Mouse (Mus musculus) liver, embryonic 12.5 days (tissue): ENCODE data around the gene Sp1. TPM values are rescaled to one million over a fixed set of nuclear protein-coding genes. Genes with fewer than 3 reads are reported as not detected.
A peak's percentile ranks its signal among the peaks of the same experiment; 100 is the strongest.

Experiments
- ATAC-seq: fragments of 200-750 bp; cut with Nextera tagmentation; 2 replicates; pipeline ENCODE4 v1.8.0; 2017; ENCODE audit warnings: moderate number of reproducible peaks, mild to moderate bottlenecking, moderate library complexity
- H3K27ac ChIP-seq: fragments of 300-500 bp; sonication (generic); 2 replicates; pipeline ENCODE4 v1.5.1; 2016; ENCODE audit warnings: mild to moderate bottlenecking
- H3K27me3 ChIP-seq: fragments of 300-500 bp; sonication (generic); replicated peaks from 2 replicates; pipeline ENCODE4 v1.6.1; 2016; ENCODE audit warnings: mild to moderate bottlenecking, moderate library complexity
- H3K36me3 ChIP-seq: fragments of 300-500 bp; sonication (generic); 2 replicates; pipeline ENCODE4 v1.6.1; 2016; ENCODE audit warnings: mild to moderate bottlenecking, moderate library complexity
- H3K4me1 ChIP-seq: fragments of 300-500 bp; sonication (generic); 2 replicates; pipeline ENCODE4 v1.6.1; 2016
- H3K4me2 ChIP-seq: fragments of 300-500 bp; sonication (generic); 2 replicates; pipeline ENCODE4 v1.6.1; 2016; ENCODE audit warnings: mild to moderate bottlenecking, moderate library complexity
- H3K4me3 ChIP-seq: fragments of 300-500 bp; sonication (generic); 2 replicates; pipeline ENCODE4 v1.5.1; 2016; ENCODE audit warnings: mild to moderate bottlenecking, moderate library complexity
- H3K9ac ChIP-seq: fragments of 300-500 bp; sonication (generic); 2 replicates; pipeline ENCODE4 v1.6.1; 2016; ENCODE audit warnings: mild to moderate bottlenecking, moderate library complexity
- H3K9me3 ChIP-seq: fragments of 300-500 bp; sonication (generic); replicated peaks from 2 replicates; pipeline ENCODE4 v1.6.1; 2016; ENCODE audit warnings: mild to moderate bottlenecking, moderate library complexity
- WGBS: fragments of 180-500 bp; shearing (Covaris S2); methylation state at CpG from one replicate; pipeline ENCODE4 v1.1.7; 2016; ENCODE audit not compliant: insufficient replicate concordance; 5-methylcytosine and 5-hydroxymethylcytosine counted together
- polyA plus RNA-seq: library from polyadenylated mRNA; unstranded; fragments of >200 nt; fragmentation: Nextera tagmentation; extraction: Ambion mirVana; gene quantifications from 2 replicates; pipeline ENCODE4 v1.2.1, GENCODE M21; 2016

Gene Sp1
- polyA plus RNA-seq, 1 experiment from 2014 or later, result 5.1 TPM

DNA sequence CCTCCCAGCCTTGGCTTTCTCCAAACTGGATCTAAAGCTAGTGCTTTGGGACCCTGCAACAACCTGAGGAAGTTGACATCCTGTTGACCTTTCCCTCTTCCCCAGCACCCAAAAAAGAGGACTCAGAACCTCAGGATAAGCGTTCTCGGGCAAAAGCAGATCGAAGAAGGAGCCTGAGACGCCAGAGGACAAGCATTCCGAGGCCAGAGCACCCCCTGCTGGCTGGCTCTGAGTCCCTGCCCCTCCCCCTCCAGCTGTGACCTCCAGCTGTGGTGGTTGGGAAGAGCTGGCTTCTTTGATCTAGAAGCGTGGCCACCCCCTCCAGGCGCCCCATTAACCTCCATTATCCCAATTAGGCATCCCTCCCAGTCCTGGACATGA is 28.8 kb upstream of the Sp1 start:
- 2% methylated on average over 7 of the region's 7 CpGs for WGBS
- Histone ChIP-seq H3K27me3 (peaks cover 39% of the 10 kb centered on the region), H3K27ac (peak overlapping the region; percentile 67), H3K9me3 (no peaks in the 10 kb centered on the region), H3K9ac (peak overlapping the region; percentile 69), H3K4me1 (peaks cover 26% of the 10 kb centered on the region), H3K4me3 (peak overlapping the region; percentile 65), H3K36me3 (no peaks in the 10 kb centered on the region), H3K4me2 (peak overlapping the region; percentile 97)
- peak; percentile 80 for ATAC-seq

DNA sequence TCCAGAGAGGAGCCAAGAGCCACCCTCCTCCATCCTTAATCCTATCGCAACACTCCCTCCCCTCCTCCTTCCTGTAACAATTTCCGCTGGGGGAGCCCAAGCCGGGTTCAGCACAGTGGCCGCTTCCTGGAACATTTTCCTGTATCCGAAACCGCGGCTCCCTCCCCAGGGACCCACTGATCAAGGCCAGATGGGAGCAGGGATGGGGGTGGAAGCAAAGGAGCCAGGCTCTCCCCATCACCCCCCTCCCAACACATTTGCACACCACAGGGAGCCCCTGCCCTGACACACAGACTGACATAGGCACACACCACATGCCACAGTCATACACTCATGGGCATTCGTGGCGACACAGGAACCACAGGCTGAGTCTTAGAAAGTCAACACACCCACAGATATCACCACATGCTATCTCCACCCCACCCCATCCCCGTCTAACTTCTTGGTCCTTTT is 28.1 kb upstream of the Sp1 start:
- Histone ChIP-seq H3K9me3 (no peaks in the 10 kb centered on the region), H3K27me3 (peaks cover 32% of the 10 kb centered on the region), H3K27ac (no peak overlapping the region), H3K9ac (peak overlapping the region; percentile 22), H3K4me3 (peak overlapping the region; percentile 65; the same call in 1 of the 2 replicates), H3K4me2 (peak overlapping the region; percentile 97), H3K4me1 (peaks cover 26% of the 10 kb centered on the region), H3K36me3 (no peaks in the 10 kb centered on the region)
- no peak for ATAC-seq
- WGBS, result 6% methylated on average over 10 of the region's 10 CpGs

- Histone ChIP-seq H3K9ac (no peak overlapping the region), H3K36me3 (no peaks in the 10 kb centered on the region), H3K4me3 (no peak overlapping the region), H3K27ac (no peak overlapping the region), H3K9me3 (no peaks in the 10 kb centered on the region), H3K4me2 (no peak overlapping the region), H3K4me1 (peaks cover 28% of the 10 kb centered on the region), H3K27me3 (peaks cover 5% of the 10 kb centered on the region)
- WGBS, result under 1% methylated on average over 7 of the region's 7 CpGs
- ATAC-seq, result peak; percentile 53; the same call in 1 of the 2 replicates
These were observed 24.4 kb upstream of the Sp1 start for GRCm38 (mm10) chr15:102381575-102381974.

GRCm38 (mm10) chr15:102383671-102384070 is 22.3 kb upstream of the Sp1 start:
- no peak for ATAC-seq
- WGBS, result 64% methylated on average over 6 of the region's 6 CpGs
- H3K27me3 ChIP-seq, result peaks cover 5% of the 10 kb centered on the region; the same call in 1 of the 2 replicates
- H3K9me3 ChIP-seq, result no peaks in the 10 kb centered on the region
- H3K4me3 ChIP-seq, result no peak overlapping the region
- no peak overlapping the region for H3K9ac ChIP-seq
- no peak overlapping the region for H3K27ac ChIP-seq
- no peak overlapping the region for H3K4me2 ChIP-seq
- peaks cover 13% of the 10 kb centered on the region for H3K4me1 ChIP-seq
- no peaks in the 10 kb centered on the region for H3K36me3 ChIP-seq

- H3K4me2 ChIP-seq, result peak overlapping the region; percentile 29; the same call in 1 of the 2 replicates
- H3K27ac ChIP-seq, result no peak overlapping the region
- peaks cover 14% of the 10 kb centered on the region for H3K4me1 ChIP-seq
- peak; percentile 40; the same call in 1 of the 2 replicates for ATAC-seq
- H3K9me3 ChIP-seq, result no peaks in the 10 kb centered on the region
- WGBS, result 41% methylated on average over 9 of the region's 9 CpGs
- H3K9ac ChIP-seq, result no peak overlapping the region
- H3K4me3 ChIP-seq, result no peak overlapping the region
- no peaks in the 10 kb centered on the region for H3K36me3 ChIP-seq
- no peaks in the 10 kb centered on the region for H3K27me3 ChIP-seq
These were observed 19.3 kb upstream of the Sp1 start for GRCm38 (mm10) chr15:102386640-102387039.

- H3K9ac ChIP-seq, result no peak overlapping the region
- no peak overlapping the region for H3K4me2 ChIP-seq
- H3K27ac ChIP-seq, result no peak overlapping the region
- no peaks in the 10 kb centered on the region for H3K27me3 ChIP-seq
- H3K9me3 ChIP-seq, result no peaks in the 10 kb centered on the region
- H3K36me3 ChIP-seq, result no peaks in the 10 kb centered on the region
- 64% methylated on average over 3 of the region's 3 CpGs for WGBS
- no peak overlapping the region for H3K4me3 ChIP-seq
- no peak for ATAC-seq
- peaks cover 34% of the 10 kb centered on the region for H3K4me1 ChIP-seq
These were observed 17.0 kb upstream of the Sp1 start for GRCm38 (mm10) chr15:102388942-102389341.

GRCm38 (mm10) chr15:102392520-102392919 is 13.4 kb upstream of the Sp1 start:
- no peaks in the 10 kb centered on the region for H3K9me3 ChIP-seq
- no peak overlapping the region for H3K4me3 ChIP-seq
- no peak overlapping the region for H3K4me2 ChIP-seq
- no peaks in the 10 kb centered on the region for H3K36me3 ChIP-seq
- H3K4me1 ChIP-seq, result peaks cover 53% of the 10 kb centered on the region
- H3K9ac ChIP-seq, result no peak overlapping the region
- WGBS, result 39% methylated on average over 2 of the region's 2 CpGs
- H3K27me3 ChIP-seq, result no peaks in the 10 kb centered on the region
- ATAC-seq, result no peak
- peak overlapping the region; percentile 81 for H3K27ac ChIP-seq

DNA sequence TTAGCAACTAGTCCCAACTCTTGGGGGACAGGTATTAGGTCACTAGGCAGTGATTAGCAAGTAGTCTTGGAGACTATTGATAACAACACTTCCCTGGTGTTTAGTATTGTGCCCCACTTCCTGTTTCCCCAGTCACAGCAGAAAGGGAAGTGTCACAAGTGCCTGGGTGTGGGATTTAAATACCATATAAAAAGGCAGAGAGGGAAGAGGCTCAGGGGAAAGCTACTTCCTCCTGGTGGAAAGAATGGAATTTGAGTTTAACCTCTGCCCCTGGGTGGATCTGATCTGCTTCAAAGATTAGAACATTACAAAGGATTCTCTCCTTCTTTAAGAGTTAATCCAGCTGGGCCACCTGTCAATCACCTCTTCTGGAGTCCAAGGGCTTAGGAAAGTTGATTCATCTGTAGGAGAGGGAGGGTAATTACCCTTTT is 12.3 kb upstream of the Sp1 start:
- ATAC-seq, result no peak
- H3K4me2 ChIP-seq, result no peak overlapping the region
- H3K27ac ChIP-seq, result peak overlapping the region; percentile 81
- peaks cover 57% of the 10 kb centered on the region for H3K4me1 ChIP-seq
- no peaks in the 10 kb centered on the region for H3K9me3 ChIP-seq
- no peaks in the 10 kb centered on the region for H3K27me3 ChIP-seq
- no peak overlapping the region for H3K9ac ChIP-seq
- H3K4me3 ChIP-seq, result no peak overlapping the region
- H3K36me3 ChIP-seq, result no peaks in the 10 kb centered on the region

GRCm38 (mm10) chr15:102395061-102395460 is 10.9 kb upstream of the Sp1 start:
- H3K4me2 ChIP-seq, result peak overlapping the region; percentile 37
- H3K27me3 ChIP-seq, result no peaks in the 10 kb centered on the region
- peak overlapping the region; percentile 81 for H3K27ac ChIP-seq
- H3K4me3 ChIP-seq, result no peak overlapping the region
- H3K9me3 ChIP-seq, result no peaks in the 10 kb centered on the region
- WGBS, result 11% methylated on average over 3 of the region's 3 CpGs
- H3K9ac ChIP-seq, result peak overlapping the region; percentile 52; the same call in 1 of the 2 replicates
- peaks cover 66% of the 10 kb centered on the region for H3K4me1 ChIP-seq
- peak; percentile 81 for ATAC-seq
- no peaks in the 10 kb centered on the region for H3K36me3 ChIP-seq

DNA sequence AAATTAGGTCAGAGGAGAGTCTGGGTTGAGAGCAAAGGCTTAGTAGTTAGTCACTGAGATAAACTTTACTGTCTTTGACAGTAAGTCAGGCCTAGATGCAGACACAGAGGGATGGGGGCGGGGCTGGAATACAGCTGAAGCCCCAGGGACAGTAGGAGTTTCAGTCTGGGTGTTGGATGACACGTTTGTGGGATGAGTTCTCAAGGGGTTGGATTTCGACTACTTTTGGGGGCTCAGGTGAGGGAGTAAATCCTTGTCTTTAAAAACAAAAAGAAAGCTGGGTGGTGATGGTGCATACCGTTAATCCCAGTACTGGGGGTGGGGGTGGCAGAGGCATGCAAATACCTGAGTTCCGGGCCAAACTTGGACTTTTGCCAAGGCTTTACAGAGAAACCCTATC is 7.3 kb upstream of the Sp1 start:
- Histone ChIP-seq H3K4me1 (peaks cover 69% of the 10 kb centered on the region), H3K4me3 (peak overlapping the region; percentile 69), H3K9ac (peak overlapping the region; percentile 77), H3K9me3 (no peaks in the 10 kb centered on the region), H3K27ac (peak overlapping the region; percentile 89), H3K27me3 (no peaks in the 10 kb centered on the region), H3K4me2 (peak overlapping the region; percentile 86), H3K36me3 (no peaks in the 10 kb centered on the region)
- 48% methylated on average over 5 of the region's 5 CpGs for WGBS
- ATAC-seq, result no peak

DNA sequence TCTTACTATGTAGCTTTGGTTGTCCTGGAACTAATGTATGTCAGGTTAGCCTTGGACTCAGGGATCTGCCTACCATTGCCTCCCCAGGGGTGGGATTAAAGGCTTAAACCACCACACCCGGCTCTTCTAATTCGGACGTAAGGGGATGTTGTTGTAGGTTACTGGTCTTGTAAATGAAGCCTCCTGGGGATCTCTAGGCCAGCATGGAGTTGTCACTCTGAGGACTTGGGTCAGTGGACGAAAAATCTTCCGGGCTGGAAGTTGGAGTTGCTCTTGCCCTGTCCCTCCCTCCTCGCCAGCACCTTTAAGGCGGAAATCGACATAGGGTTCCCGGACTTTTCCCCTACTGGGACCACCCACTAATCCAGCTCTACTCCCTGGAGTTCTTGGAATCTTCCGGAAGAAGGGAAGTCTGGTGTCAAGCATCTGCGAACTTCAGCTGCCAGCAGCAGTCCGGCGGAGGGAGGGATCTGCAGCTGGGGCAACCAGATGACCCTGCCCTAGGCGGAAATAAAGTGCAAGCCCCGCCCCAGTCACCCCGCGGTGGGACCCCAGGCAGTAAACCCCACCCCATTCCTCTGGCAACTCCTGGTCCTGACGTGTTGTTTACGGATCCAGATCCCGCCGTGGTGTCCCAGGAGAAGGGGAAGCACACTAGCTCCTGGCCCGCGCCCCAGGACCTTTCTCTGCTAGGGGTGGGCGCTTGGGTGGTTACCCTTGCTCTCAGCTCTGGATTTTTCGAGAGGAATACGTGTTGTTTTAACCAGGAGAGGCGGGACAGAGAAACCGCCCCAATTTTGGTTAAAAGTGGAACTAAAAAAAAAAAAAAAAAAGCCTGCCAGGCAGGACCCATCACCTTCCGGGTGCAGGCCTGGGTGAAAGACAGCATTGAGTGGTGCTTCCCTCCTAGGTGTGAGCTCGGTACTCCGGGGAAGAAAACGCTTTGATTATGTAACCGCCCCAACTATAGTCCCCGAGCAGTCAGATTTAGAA is 6.4 kb upstream of the Sp1 start:
- Histone ChIP-seq H3K27ac (peak overlapping the region; percentile 89), H3K4me2 (peak overlapping the region; percentile 86), H3K4me1 (peaks cover 67% of the 10 kb centered on the region), H3K36me3 (no peaks in the 10 kb centered on the region), H3K27me3 (no peaks in the 10 kb centered on the region), H3K9me3 (no peaks in the 10 kb centered on the region), H3K4me3 (peak overlapping the region; percentile 69), H3K9ac (peak overlapping the region; percentile 77)
- ATAC-seq, result peak; percentile 79
- 3% methylated on average over 34 of the region's 34 CpGs for WGBS

GRCm38 (mm10) chr15:102400476-102401045 is 5.4 kb upstream of the Sp1 start:
- peak overlapping the region; percentile 77; the same call in 1 of the 2 replicates for H3K9ac ChIP-seq

More at GRCm38 (mm10) chr15:102400476-102401045, 5.4 kb upstream of the Sp1 start:
- no peaks in the 10 kb centered on the region for H3K9me3 ChIP-seq
- H3K4me3 ChIP-seq, result 0 out of 2 replicates have a peak overlapping the region, but pooled peaks have one; percentile 69
- peaks cover 62% of the 10 kb centered on the region for H3K4me1 ChIP-seq
- H3K4me2 ChIP-seq, result peak overlapping the region; percentile 86
- no peak for ATAC-seq
- H3K36me3 ChIP-seq, result no peaks in the 10 kb centered on the region
- H3K27ac ChIP-seq, result peak overlapping the region; percentile 89
- no peaks in the 10 kb centered on the region for H3K27me3 ChIP-seq
- 74% methylated on average over 10 of the region's 10 CpGs for WGBS
